Mouse (Mus musculus) frontal cortex, postnatal 25 days (tissue): ENCODE measurements around the gene A630010A05Rik.
"Not testable (repeated sequence)": the region's sequence is repeated elsewhere in the genome, so short reads cannot be mapped to it uniquely, and the experiment has no call there.

ENCODE experiments used
- DNase-seq, 2 experiments: peaks; one replicate each; pipeline ENCODE4 v3.0.0; 2022; ENCODE audit warnings: low spot score in 2 of 2

The A630010A05Rik gene

DNA sequence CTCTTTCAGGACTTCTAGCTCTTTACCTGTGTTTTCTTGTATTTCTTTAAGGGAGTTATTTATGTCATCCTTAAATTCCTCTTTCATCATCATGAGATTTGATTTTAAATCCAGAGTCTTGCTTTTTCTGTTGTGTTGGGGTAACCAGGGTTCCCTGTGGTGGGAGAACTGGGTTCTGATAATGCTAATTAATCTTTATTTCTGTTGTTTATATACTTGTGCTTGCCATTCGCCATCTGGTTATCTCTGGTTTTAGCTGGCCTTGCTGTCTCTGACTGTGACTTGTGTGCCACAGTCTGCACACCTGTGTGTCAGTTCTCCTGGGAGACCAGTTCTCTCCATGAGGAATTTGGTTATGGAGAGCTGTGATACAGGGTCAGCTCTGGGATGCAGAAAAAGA, at the start of gene A630010A05Rik:
A630010A05Rik (plus strand) TSS at position 301 of the 400 bp plus-strand sequence.
- no peak for DNase-seq

DNA sequence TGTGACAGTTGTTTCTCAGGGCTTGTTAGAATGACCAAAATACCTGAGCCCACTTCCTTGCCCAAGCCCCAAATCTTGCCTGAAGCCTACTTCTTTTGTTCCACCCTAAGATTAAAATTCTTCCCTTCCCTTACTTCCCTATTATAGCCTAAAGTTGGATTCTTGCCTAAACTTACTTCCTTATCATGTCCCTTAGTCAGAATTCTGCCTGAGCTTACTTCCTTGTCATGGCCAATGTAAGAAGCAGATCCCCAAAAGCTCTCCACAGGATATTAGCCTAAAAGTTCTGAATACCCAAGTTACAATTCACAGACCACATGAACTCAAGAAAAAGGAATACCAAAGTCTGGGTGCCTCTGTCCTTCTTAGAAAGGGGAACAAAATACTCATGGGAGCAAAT, 26.4 kb upstream of the A630010A05Rik start:
- no peak for DNase-seq

DNA sequence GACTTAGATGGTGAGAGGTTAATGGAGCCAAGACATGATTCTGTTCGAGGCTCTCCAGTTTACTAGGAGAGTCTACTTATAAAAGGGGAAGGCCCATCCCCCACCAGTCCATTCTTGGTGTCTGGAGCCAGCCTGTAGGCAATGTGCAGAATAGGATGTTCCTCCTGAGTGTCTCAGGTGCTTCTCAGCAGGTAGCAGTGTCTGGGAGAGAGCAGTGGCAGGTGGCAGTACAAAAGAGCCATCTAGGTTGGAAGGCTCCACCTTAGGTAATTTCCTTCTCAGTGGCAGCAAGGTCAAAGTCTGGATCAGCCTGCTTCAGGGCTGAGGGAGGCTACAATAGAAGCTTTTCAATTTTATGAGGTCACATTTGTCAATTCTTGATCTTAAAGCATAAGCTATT, 4.9 kb upstream of the A630010A05Rik start:
- not testable (repeated sequence) for DNase-seq
